Mouse (Mus musculus) Patski (cell line): ENCODE data around the gene Tmem40. TPM values are rescaled to one million over a fixed set of nuclear protein-coding genes. Genes with fewer than 3 reads are reported as not detected.

Source experiments
- ATAC-seq: fragments of 100-300 bp; one replicate; pipeline ENCODE4 v1.8.0; 2021
- CTCF ChIA-PET: fragments of 350-600 bp; sonication (Branson Sonifier 250); formaldehyde crosslinking; loops from one replicate; lab custom pipeline; 2022; ENCODE audit warnings: inconsistent platforms; lab: Charles Lee
- POLR2A ChIA-PET: fragments of 350-600 bp; sonication (Branson Sonifier 250); formaldehyde crosslinking; loops from one replicate; lab custom pipeline; 2022; ENCODE audit warnings: antibody characterized with exemption, inconsistent platforms; lab: Charles Lee
- DNase-seq: peaks from one replicate; pipeline ENCODE4 v3.0.0-alpha.2; 2011; ENCODE audit warnings: low read depth, low spot score
- H3K27me3 ChIP-seq: fragments of 371-371 bp; one replicate; pipeline ENCODE4 v1.5.1; 2021
- CTCF ChIP-seq: fragments of 100-300 bp; IDR thresholded peaks from one replicate; pipeline ENCODE4 v1.5.1; 2021
- in situ Hi-C: fragments of 300-500 bp; cut with MboI; formaldehyde crosslinking; loops from 3 replicates; pipeline ENCODE4 v1.11.1; 2018; ENCODE audit warnings: low pct_unique_long_range_greater_than_20kb, mixed read lengths
- polyA plus RNA-seq: library from polyadenylated mRNA; unstranded; gene quantifications from one replicate; pipeline ENCODE4 v1.2.3, GENCODE M21; 2021

Gene Tmem40
- polyA plus RNA-seq, result not detected

GRCm38 (mm10) chr6:115761995-115762756 is at the start of gene Tmem40:
Tmem40 (minus strand) TSS chr6:115762410.
- POLR2A ChIA-PET, result no interaction called here
- in situ Hi-C loops, result no loop called here
- ATAC-seq (no peak), DNase-seq (no peak)
- TF ChIP-seq CTCF, result no peak
- CTCF ChIA-PET, result no interaction called here
- H3K27me3 ChIP-seq, result no peaks in the 10 kb centered on the region

GRCm38 (mm10) chr6:115811606-115812005 is 49.4 kb upstream of the Tmem40 start:
- in situ Hi-C loops, result no loop called here
- ChIA-PET CTCF (interaction anchor here (1.2 kb wide), 1 partner anchor 34 kb away, joined by 4 read pairs; no protein-coding TSS in a partner anchor), POLR2A (no interaction called here)
- H3K27me3 ChIP-seq, result no peaks in the 10 kb centered on the region
- no peak for DNase-seq
- no peak for TF ChIP-seq CTCF
- no peak for ATAC-seq

GRCm38 (mm10) chr6:115808488-115809231 is 46.5 kb upstream of the Tmem40 start, which contains the start of gene Rpl32:
Rpl32 (minus strand) TSS chr6:115808747.
- peak; percentile 89 for DNase-seq
- in situ Hi-C loops, result no loop called here
- CTCF ChIA-PET, result interaction anchor here (0.7 to 1.6 kb wide), 7 partner anchors 14 to 185 kb away, joined by 3 to 4 read pairs (median 3); partner anchors contain the start of gene Efcab12
- TF ChIP-seq CTCF, result no peak
- ATAC-seq, result peak; percentile 64
- no peaks in the 10 kb centered on the region for H3K27me3 ChIP-seq
- POLR2A ChIA-PET, result interaction anchor here (0.8 to 1.6 kb wide), 3 partner anchors 9 to 111 kb away, joined by 3 to 5 read pairs (median 3); no protein-coding TSS in a partner anchor

GRCm38 (mm10) chr6:115808196-115808487 is 45.9 kb upstream of the Tmem40 start:
- no peak for DNase-seq
- in situ Hi-C loops, result no loop called here
- no peaks in the 10 kb centered on the region for H3K27me3 ChIP-seq
- CTCF ChIA-PET, result interaction anchor here (1.6 kb wide), 1 partner anchor 39 kb away, joined by 3 read pairs; no protein-coding TSS in a partner anchor
- POLR2A ChIA-PET, result interaction anchor here (0.6 to 1.6 kb wide), 3 partner anchors 8 to 1862 kb away, joined by 3 to 5 read pairs (median 4); no protein-coding TSS in a partner anchor
- no peak for TF ChIP-seq CTCF
- peak; percentile 4 for ATAC-seq

GRCm38 (mm10) chr6:115807464-115808195 is 45.4 kb upstream of the Tmem40 start:
- H3K27me3 ChIP-seq, result no peaks in the 10 kb centered on the region
- in situ Hi-C loops, result no loop called here
- no peak for TF ChIP-seq CTCF
- ChIA-PET CTCF (interaction anchor here (1.6 kb wide), 1 partner anchor 39 kb away, joined by 3 read pairs; no protein-coding TSS in a partner anchor), POLR2A (interaction anchor here (0.6 to 1.6 kb wide), 3 partner anchors 8 to 1862 kb away, joined by 3 to 5 read pairs (median 4); no protein-coding TSS in a partner anchor)
- ATAC-seq (no peak), DNase-seq (no peak)

GRCm38 (mm10) chr6:115804432-115805192 is 42.4 kb upstream of the Tmem40 start:
- in situ Hi-C loops, result no loop called here
- no peak for DNase-seq
- ChIA-PET CTCF (interaction anchor here (1.3 to 1.5 kb wide), 3 partner anchors 11 to 77 kb away, joined by 3 read pairs; no protein-coding TSS in a partner anchor), POLR2A (interaction anchor here (0.6 to 1.1 kb wide), 2 partner anchors 255 to 1220 kb away, joined by 3 read pairs; no protein-coding TSS in a partner anchor)
- H3K27me3 ChIP-seq, result no peaks in the 10 kb centered on the region
- ATAC-seq, result no peak
- TF ChIP-seq CTCF, result no peak

GRCm38 (mm10) chr6:115803541-115804382 is 41.6 kb upstream of the Tmem40 start:
- DNase-seq (no peak), ATAC-seq (peak; percentile 75)
- CTCF ChIA-PET, result interaction anchor here (0.7 to 1.5 kb wide), 6 partner anchors 10 to 195 kb away, joined by 3 to 4 read pairs (median 3); no protein-coding TSS in a partner anchor
- no peaks in the 10 kb centered on the region for H3K27me3 ChIP-seq
- POLR2A ChIA-PET, result no interaction called here
- no peak for TF ChIP-seq CTCF
- in situ Hi-C loops, result no loop called here

- ATAC-seq, result no peak
- no peaks in the 10 kb centered on the region for H3K27me3 ChIP-seq
- DNase-seq, result no peak
- TF ChIP-seq CTCF, result no peak
- CTCF ChIA-PET, result no interaction called here
- POLR2A ChIA-PET, result no interaction called here
- in situ Hi-C loops, result no loop called here
These were observed 39.6 kb upstream of the Tmem40 start for GRCm38 (mm10) chr6:115801811-115802210.
